Mouse (Mus musculus): ENCODE measurements around the gene Cers2.
"Not testable (repeated sequence)": the region's sequence is repeated elsewhere in the genome, so short reads cannot be mapped to it uniquely, and the experiment has no call there.

Cers2 gene

GRCm38 (mm10) chr3:95319701-95320625, 5.4 kb downstream of the Cers2 start:
- DNase-seq: no peak

- DNase-seq: no peak
Measured at GRCm38 (mm10) chr3:95323429-95323828, 8.8 kb downstream of the Cers2 start.

- DNase-seq: no peak
Measured at GRCm38 (mm10) chr3:95324454-95325144, 10.0 kb downstream of the Cers2 start.

GRCm38 (mm10) chr3:95328803-95329404, 14.3 kb downstream of the Cers2 start:
- DNase-seq: no peak

- DNase-seq: no peak
Measured at GRCm38 (mm10) chr3:95331528-95331927, 16.9 kb downstream of the Cers2 start.

- no peak for DNase-seq
Measured at GRCm38 (mm10) chr3:95337345-95337744, 22.8 kb downstream of the Cers2 start.

- DNase-seq: no peak
Measured at GRCm38 (mm10) chr3:95338251-95338650, 23.7 kb downstream of the Cers2 start.

GRCm38 (mm10) chr3:95343356-95344000, 28.9 kb downstream of the Cers2 start:
- DNase-seq: not testable (repeated sequence)

GRCm38 (mm10) chr3:95346454-95346853, 31.9 kb downstream of the Cers2 start:
- DNase-seq: no peak

- not testable (repeated sequence) for DNase-seq
Measured at GRCm38 (mm10) chr3:95348343-95348742, 33.8 kb downstream of the Cers2 start.

- no peak for DNase-seq
Measured at GRCm38 (mm10) chr3:95349491-95349890, 34.9 kb downstream of the Cers2 start.

- not testable (repeated sequence) for DNase-seq
Measured at GRCm38 (mm10) chr3:95355911-95356544, 41.4 kb downstream of the Cers2 start.

- peak; percentile 97 for DNase-seq
Measured at GRCm38 (mm10) chr3:95356701-95357449, 42.3 kb downstream of the Cers2 start, which contains the start of gene Setdb1. Gene Setdb1 (minus strand): TSS chr3:95357202.

GRCm38 (mm10) chr3:95357746-95358145, 43.2 kb downstream of the Cers2 start:
- DNase-seq: no peak

GRCm38 (mm10) chr3:95360276-95360675, 45.7 kb downstream of the Cers2 start:
- DNase-seq: not testable (repeated sequence)

GRCm38 (mm10) chr3:95370101-95370500, 55.5 kb downstream of the Cers2 start:
- DNase-seq: no peak
